Mouse (Mus musculus): ENCODE data around the gene Cyp2d22.
"Not testable (repeated sequence)": the region's sequence is repeated elsewhere in the genome, so short reads cannot be mapped to it uniquely, and the experiment has no call there.

Cyp2d22 gene

DNA sequence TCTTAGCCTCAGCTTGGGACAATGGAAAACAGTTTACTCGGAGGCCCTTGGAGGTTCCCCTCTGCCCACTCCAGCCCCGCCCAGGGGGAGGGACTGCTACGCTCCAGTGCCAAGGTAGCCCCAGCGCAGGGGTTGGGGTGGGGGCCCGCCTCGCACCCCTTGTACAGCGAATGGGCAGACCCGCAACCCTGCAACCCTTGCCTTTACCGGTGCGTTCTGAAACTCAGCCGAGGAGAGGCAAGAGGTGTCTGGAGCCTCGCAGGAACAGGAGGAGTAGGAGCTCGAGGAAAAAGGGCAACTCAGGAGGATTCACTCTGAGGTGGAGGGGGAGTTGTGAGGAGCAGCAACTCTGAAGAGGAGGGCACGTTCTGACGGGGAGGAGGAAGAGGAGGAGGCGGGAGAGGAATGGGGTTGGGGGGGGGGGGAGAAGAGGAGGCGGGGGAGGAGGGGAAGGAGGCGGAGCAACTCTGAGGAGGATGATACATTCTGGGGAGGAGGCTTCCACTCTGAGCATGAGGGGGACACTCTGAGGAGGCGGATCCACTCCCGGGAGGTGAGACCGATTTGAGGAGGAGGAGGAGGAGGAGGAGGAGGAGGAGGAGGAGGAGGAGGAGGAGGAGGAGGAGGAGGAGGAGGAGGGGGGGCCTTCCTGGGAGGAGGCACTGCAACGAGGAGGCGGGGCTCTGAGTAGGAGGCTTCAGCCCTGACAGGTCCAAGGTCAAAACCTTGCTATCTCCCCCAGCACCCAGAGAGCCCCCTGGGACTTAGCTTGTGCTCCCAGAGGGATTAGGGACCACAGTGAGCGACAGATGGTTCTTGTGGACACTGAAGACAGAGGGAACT is at the start of gene Cyp2d22:
Cyp2d22 (minus strand) TSS at position 390 of the 843 bp plus-strand sequence.
- DNase-seq (ENCODE audit: low spot score): peak; percentile 58

DNA sequence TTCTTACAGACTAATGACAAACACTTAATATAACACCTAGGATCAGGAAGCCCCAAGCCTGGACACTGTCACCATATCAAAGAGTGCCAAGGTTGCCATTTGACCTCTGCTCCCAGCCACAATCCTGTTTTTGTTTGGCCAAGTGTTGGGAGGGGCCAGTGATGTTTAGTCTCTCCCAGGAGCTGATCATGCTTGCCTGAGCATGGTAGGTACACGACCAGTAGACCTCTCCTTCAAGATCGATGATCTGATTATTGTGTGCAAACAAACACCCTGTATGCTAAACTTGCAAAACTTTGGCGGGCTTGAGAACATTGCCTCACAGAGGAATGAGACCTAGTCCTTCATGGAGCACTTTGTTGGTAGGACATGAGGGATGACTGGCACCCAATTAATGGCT is 43.4 kb upstream of the Cyp2d22 start:
- DNase-seq (ENCODE audit: low spot score): no peak

DNA sequence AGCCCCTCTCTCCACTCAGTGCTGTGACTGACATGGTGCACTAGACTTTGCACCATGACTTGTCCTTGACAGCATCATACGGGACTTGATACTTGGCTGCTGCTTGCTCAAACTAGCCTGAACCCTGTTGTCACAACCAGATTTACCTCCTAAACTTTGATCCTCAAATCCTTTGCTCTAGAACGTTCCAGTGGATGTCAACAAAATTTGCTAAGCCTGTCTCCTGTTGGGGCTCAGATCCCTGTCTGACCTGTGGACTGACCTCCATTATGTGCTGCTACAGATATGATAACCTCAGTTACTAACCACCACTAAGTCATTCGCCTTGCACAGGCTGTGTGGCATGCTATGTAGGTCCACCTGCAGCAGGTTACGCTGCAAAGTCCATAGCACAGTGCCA is 42.9 kb upstream of the Cyp2d22 start:
- no peak for DNase-seq (ENCODE audit: low spot score)

DNA sequence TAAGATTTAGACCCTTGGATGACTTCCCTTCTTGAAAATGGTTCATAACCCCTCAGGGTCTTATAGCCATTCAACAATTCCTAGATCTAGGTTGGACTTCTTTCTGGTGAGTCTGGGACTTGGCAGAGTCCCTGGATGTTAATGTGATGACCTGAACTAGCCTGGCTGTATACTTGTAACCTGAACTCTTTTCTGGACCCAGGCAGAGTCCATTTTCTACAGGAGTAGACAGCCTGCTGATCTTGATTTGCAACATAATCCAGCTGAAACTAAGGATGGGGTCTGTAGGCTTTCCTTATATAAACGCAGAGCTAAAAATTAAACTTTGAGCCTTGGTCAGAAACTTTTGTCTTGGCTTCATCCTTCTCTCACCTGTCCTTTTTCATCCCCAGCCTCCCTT is 38.6 kb upstream of the Cyp2d22 start:
- DNase-seq (ENCODE audit: low spot score): no peak

- DNase-seq (ENCODE audit: low spot score): peak; percentile 81
Measured at GRCm38 (mm10) chr15:82416797-82417789, 37.0 kb upstream of the Cyp2d22 start.

DNA sequence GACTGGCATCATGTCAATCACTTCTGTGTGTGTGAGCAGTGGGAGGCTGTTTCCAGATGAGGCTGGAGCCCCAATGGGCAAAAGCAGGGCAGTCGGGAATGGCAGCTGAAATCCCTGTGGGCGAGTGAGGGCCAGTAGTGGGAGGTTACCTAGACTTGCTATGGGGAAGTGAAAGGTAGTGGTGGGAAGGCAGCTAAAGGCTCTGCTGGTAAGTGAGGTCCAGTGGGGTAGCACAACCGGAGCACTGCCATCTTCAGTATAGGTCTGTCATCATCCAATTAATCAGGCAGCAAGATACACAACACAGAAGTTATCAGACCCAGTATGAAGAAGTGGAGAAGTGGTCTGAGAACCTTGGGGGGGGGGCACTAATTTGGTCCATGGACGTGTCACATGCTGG is 27.5 kb upstream of the Cyp2d22 start:
- no peak for DNase-seq (ENCODE audit: low spot score)

DNA sequence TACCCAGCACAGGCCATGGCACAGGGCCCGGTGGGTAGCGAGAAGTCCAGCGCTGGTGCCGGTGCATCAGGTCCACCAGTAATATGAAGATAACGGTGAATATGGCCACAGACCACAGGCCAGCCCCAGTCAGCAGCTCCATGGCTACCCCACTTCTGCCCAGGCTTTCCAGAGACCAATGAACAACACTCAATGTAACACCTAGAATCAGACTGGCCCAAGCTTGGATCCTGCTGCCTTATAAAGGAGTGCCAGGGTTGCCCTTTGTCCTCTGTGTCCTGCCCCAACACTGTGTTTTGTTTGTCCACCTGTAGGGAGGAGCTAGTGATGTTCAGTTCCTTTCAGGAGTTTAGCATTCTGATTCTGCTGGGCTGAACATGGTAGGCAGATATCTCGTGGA is 26.9 kb upstream of the Cyp2d22 start, which contains the start of gene Cyp2d10:
Cyp2d10 (minus strand) TSS at position 215 of the 400 bp plus-strand sequence.
- DNase-seq (ENCODE audit: low spot score): no peak

- DNase-seq (ENCODE audit: low spot score): no peak
Measured at GRCm38 (mm10) chr15:82404163-82404562, 24.1 kb upstream of the Cyp2d22 start.

- no peak for DNase-seq (ENCODE audit: low spot score)
Measured at GRCm38 (mm10) chr15:82403606-82404005, 23.5 kb upstream of the Cyp2d22 start.

DNA sequence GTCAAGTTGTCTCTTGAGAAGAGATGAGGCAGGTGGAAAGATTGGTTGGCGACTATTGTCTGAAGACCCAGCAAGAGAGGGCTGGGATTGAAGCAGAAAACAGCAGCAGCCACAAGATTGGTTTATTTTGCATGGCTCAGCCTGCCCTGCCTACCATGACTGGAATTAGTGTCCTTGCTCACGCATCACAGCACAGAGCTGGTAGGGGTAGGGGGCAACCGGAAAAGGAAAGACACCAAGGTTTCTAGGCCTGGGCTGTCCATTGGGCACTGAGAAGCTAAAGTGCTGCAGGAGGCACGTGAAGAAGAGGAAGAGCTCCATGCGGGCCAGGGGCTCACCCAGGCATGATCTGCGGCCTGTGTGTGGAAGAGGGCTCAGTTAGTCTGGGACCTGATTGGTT is 22.7 kb upstream of the Cyp2d22 start:
- DNase-seq (ENCODE audit: low spot score): no peak

GRCm38 (mm10) chr15:82402106-82402505 is 22.0 kb upstream of the Cyp2d22 start:
- DNase-seq (ENCODE audit: low spot score): no peak

GRCm38 (mm10) chr15:82401516-82401915 is 21.5 kb upstream of the Cyp2d22 start:
- no peak for DNase-seq (ENCODE audit: low spot score)

- not testable (repeated sequence) for DNase-seq (ENCODE audit: low spot score)
Measured at GRCm38 (mm10) chr15:82395955-82396354, 15.9 kb upstream of the Cyp2d22 start.

GRCm38 (mm10) chr15:82393922-82394321 is 13.9 kb upstream of the Cyp2d22 start, which contains the start of gene Cyp2d11:
Gene Cyp2d11 (minus strand): TSS chr15:82394022.
- DNase-seq (ENCODE audit: low spot score): not testable (repeated sequence)

DNA sequence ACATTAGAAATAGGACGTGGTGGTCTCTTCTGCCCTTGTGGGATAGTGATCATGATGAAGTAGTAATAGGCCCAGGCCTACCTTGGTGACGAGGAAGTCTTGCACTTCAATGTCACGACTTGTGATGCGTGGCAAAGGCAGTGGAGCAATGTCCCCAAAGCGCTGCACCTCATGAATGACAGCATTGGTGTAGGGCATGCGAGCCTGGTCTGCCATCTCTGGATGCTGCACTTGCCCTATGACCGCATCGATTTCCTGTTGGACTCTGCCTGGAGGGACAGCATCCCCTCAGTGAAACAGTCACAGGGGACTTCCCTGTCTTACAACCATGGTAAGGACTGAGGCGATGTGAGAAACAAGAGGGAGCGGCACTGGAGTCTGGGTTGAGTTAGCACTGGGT is 9.9 kb upstream of the Cyp2d22 start:
- not testable (repeated sequence) for DNase-seq (ENCODE audit: low spot score)

- DNase-seq (ENCODE audit: low spot score): no peak
Measured at GRCm38 (mm10) chr15:82385729-82386128, 5.7 kb upstream of the Cyp2d22 start.

- DNase-seq (ENCODE audit: low spot score): no peak
Measured at GRCm38 (mm10) chr15:82382441-82382840, 2.4 kb upstream of the Cyp2d22 start.

- no peak for DNase-seq (ENCODE audit: low spot score)
Measured at GRCm38 (mm10) chr15:82380714-82381062, 628 bp upstream of the Cyp2d22 start.

DNA sequence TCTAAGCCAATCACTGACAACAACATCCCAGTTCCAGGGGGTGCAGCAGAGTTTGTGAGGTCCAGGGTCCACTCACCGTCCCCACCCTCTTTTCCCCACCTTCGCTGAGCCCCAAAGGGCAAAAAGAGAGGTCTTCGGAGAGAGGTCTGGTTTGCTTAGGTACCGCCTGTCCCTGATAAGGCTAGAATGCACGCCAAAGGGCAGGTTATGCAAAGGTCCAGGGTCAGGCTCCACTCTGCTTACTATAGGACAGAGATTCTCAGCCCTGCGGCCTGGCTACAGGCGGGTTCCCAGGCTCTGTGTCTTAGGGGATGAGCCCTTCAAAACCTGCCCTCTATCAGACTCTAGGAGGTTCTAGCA is 569 bp downstream of the Cyp2d22 start:
- no peak for DNase-seq (ENCODE audit: low spot score)

- DNase-seq (ENCODE audit: low spot score): peak; percentile 22
Measured at GRCm38 (mm10) chr15:82378261-82379180, 1.5 kb downstream of the Cyp2d22 start.

DNA sequence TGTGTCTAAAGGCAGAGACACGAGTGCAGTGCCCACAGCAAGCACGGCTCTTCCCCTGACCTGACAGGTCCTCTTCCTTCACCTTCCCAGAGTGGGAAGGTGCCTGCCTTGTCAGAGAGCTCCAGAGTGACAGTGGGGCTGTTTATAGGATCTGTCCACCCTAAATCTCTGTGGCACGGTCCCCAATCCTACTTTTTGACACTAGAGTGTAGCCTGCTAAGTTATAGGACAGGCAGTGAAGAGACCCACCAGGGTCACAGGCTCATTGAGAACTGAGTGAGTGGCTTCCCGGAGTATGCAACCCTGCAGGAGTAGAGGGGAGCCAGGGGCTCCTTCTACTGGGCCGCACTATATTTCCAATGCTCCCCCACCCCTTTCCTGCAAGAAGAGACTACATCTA is 2.4 kb downstream of the Cyp2d22 start:
- no peak for DNase-seq (ENCODE audit: low spot score)
